Mouse (Mus musculus) liver, adult 2 months (tissue): ENCODE data around the gene Etv5. TPM values are rescaled to one million over a fixed set of nuclear protein-coding genes. Genes with fewer than 3 reads are reported as not detected.
A peak's percentile ranks its signal among the peaks of the same experiment; 100 is the strongest.

Experiments
- DNase-seq: peaks from one replicate; pipeline ENCODE4 v3.0.0-alpha.2; 2011; ENCODE audit warnings: low read depth, low spot score; ENCODE audit errors: extremely low read depth
- H3K27ac ChIP-seq: fragments of 200-500 bp; replicated peaks from 2 replicates; pipeline ENCODE4 v1.5.1; 2012; ENCODE audit warnings: low read depth, mild to moderate bottlenecking, control low read depth, inconsistent platforms, low read length; ENCODE audit not compliant: insufficient read depth
- H3K27me3 ChIP-seq: fragments of 200-500 bp; 2 replicates; pipeline ENCODE4 v1.6.1; 2012; ENCODE audit warnings: mild to moderate bottlenecking, moderate library complexity, low read length, inconsistent platforms; ENCODE audit not compliant: control insufficient read depth, insufficient read depth
- H3K36me3 ChIP-seq: fragments of 200-500 bp; 2 replicates; pipeline ENCODE4 v1.6.1; 2012; ENCODE audit warnings: low read length, inconsistent platforms; ENCODE audit not compliant: control insufficient read depth, insufficient read depth
- H3K4me1 ChIP-seq: fragments of 200-500 bp; 2 replicates; pipeline ENCODE4 v1.6.1; 2011; ENCODE audit warnings: low read length; ENCODE audit not compliant: control insufficient read depth, insufficient read depth
- H3K4me3 ChIP-seq: fragments of 200-500 bp; 2 replicates; pipeline ENCODE4 v1.5.1; 2011; ENCODE audit warnings: low read depth, mild to moderate bottlenecking, control low read depth, low read length, moderate library complexity; ENCODE audit not compliant: insufficient read depth
- H3K79me2 ChIP-seq: fragments of 200-500 bp; 2 replicates; pipeline ENCODE4 v1.6.1; 2012; ENCODE audit warnings: inconsistent platforms, mild to moderate bottlenecking, low read length, moderate library complexity; ENCODE audit not compliant: control insufficient read depth, insufficient read depth
- H3K9ac ChIP-seq: fragments of 200-500 bp; 2 replicates; pipeline ENCODE4 v1.6.1; 2012; ENCODE audit warnings: low read depth, mild to moderate bottlenecking, control low read depth, inconsistent platforms, low read length
- CTCF ChIP-seq: fragments of 200-500 bp; IDR thresholded peaks from 2 replicates; pipeline ENCODE4 v1.5.1; 2011; ENCODE audit warnings: low read depth, low read length, control low read depth
- POLR2A ChIP-seq: fragments of 200-500 bp; IDR thresholded peaks from 2 replicates; pipeline ENCODE4 v1.6.1; 2011; ENCODE audit warnings: low read length, control low read depth; ENCODE audit not compliant: insufficient read depth; ENCODE audit errors: extremely low read depth
- WGBS: fragments of 180-500 bp; shearing (Covaris S2); methylation state at CpG from one replicate; pipeline ENCODE4 v1.1.7; 2018; 5-methylcytosine and 5-hydroxymethylcytosine counted together
- polyA plus RNA-seq: library from polyadenylated mRNA; depleted of rRNA; stranded (reverse); fragments of >200 nt; gene quantifications from 2 replicates; pipeline ENCODE4 v1.2.3, GENCODE M21; 2012
- total RNA-seq: library from RNA; depleted of rRNA; stranded (reverse); fragments of >200 nt; gene quantifications from 2 replicates; pipeline ENCODE4 v1.2.3, GENCODE M21; 2014

Gene Etv5
- total and polyA plus RNA-seq, 2 experiments = 2.4 to 3.0 TPM

- H3K79me2 ChIP-seq = no peaks in the 10 kb centered on the region
- 16% methylated on average over 9 of the region's 9 CpGs for WGBS
- TF ChIP-seq CTCF (peak; percentile 42), POLR2A (no peak)
- H3K27me3 ChIP-seq = no peaks in the 10 kb centered on the region
- no peaks in the 10 kb centered on the region for H3K4me1 ChIP-seq
- peak; percentile 84 for DNase-seq
- H3K9ac ChIP-seq = no peak overlapping the region
- no peak overlapping the region for H3K4me3 ChIP-seq
- no peaks in the 10 kb centered on the region for H3K36me3 ChIP-seq
- H3K27ac ChIP-seq = 0 out of 2 replicates have a peak overlapping the region, but pooled peaks have one; percentile 5
These were observed 10.6 kb downstream of the Etv5 start for GRCm38 (mm10) chr16:22428853-22429341.

GRCm38 (mm10) chr16:22426866-22427265 is 12.7 kb downstream of the Etv5 start:
- Histone ChIP-seq H3K27me3 (no peaks in the 10 kb centered on the region), H3K9ac (no peak overlapping the region), H3K4me1 (no peaks in the 10 kb centered on the region), H3K79me2 (no peaks in the 10 kb centered on the region), H3K4me3 (no peak overlapping the region), H3K36me3 (no peaks in the 10 kb centered on the region), H3K27ac (no peak overlapping the region)
- WGBS = 89% methylated on average over 7 of the region's 7 CpGs
- no peak for TF ChIP-seq POLR2A
- no peak for TF ChIP-seq CTCF
- DNase-seq = no peak

GRCm38 (mm10) chr16:22422256-22422655 is 17.3 kb downstream of the Etv5 start:
- Histone ChIP-seq H3K4me1 (no peaks in the 10 kb centered on the region), H3K9ac (no peak overlapping the region), H3K36me3 (no peaks in the 10 kb centered on the region), H3K27me3 (no peaks in the 10 kb centered on the region), H3K4me3 (no peak overlapping the region), H3K79me2 (peaks cover 2% of the 10 kb centered on the region; the same call in 1 of the 2 replicates), H3K27ac (no peak overlapping the region)
- no peak for DNase-seq
- TF ChIP-seq POLR2A = no peak
- TF ChIP-seq CTCF = no peak
- WGBS = over 99% methylated on average over 5 of the region's 5 CpGs

GRCm38 (mm10) chr16:22417931-22418330 is 21.6 kb downstream of the Etv5 start:
- H3K9ac ChIP-seq = no peak overlapping the region
- no peaks in the 10 kb centered on the region for H3K36me3 ChIP-seq
- no peaks in the 10 kb centered on the region for H3K27me3 ChIP-seq
- DNase-seq = no peak
- no peak overlapping the region for H3K4me3 ChIP-seq
- H3K4me1 ChIP-seq = no peaks in the 10 kb centered on the region
- 94% methylated on average over 7 of the region's 7 CpGs for WGBS
- H3K27ac ChIP-seq = no peak overlapping the region
- TF ChIP-seq POLR2A (no peak), CTCF (no peak)
- H3K79me2 ChIP-seq = peaks cover 2% of the 10 kb centered on the region; the same call in 1 of the 2 replicates

GRCm38 (mm10) chr16:22417044-22417443 is 22.5 kb downstream of the Etv5 start:
- no peak overlapping the region for H3K27ac ChIP-seq
- peaks cover 2% of the 10 kb centered on the region; the same call in 1 of the 2 replicates for H3K79me2 ChIP-seq
- DNase-seq = no peak
- no peaks in the 10 kb centered on the region for H3K4me1 ChIP-seq
- H3K9ac ChIP-seq = no peak overlapping the region
- H3K27me3 ChIP-seq = no peaks in the 10 kb centered on the region
- WGBS = 95% methylated on average over 8 of the region's 8 CpGs
- no peak for TF ChIP-seq POLR2A
- TF ChIP-seq CTCF = no peak
- H3K36me3 ChIP-seq = no peaks in the 10 kb centered on the region
- H3K4me3 ChIP-seq = no peak overlapping the region

GRCm38 (mm10) chr16:22416140-22416848 is 23.2 kb downstream of the Etv5 start:
- WGBS = 96% methylated on average over 6 of the region's 6 CpGs
- no peak overlapping the region for H3K27ac ChIP-seq
- peaks cover 1% of the 10 kb centered on the region; the same call in 1 of the 2 replicates for H3K36me3 ChIP-seq
- H3K4me1 ChIP-seq = no peaks in the 10 kb centered on the region
- TF ChIP-seq POLR2A (no peak), CTCF (no peak)
- peaks cover 2% of the 10 kb centered on the region; the same call in 1 of the 2 replicates for H3K79me2 ChIP-seq
- no peaks in the 10 kb centered on the region for H3K27me3 ChIP-seq
- no peak overlapping the region for H3K4me3 ChIP-seq
- H3K9ac ChIP-seq = no peak overlapping the region
- no peak for DNase-seq
